Mouse (Mus musculus) lung, adult 2 months (tissue): ENCODE results near the gene Lipt1. TPM values are rescaled to one million over a fixed set of nuclear protein-coding genes. Genes with fewer than 3 reads are reported as not detected.
A peak's percentile ranks its signal among the peaks of the same experiment; 100 is the strongest.

Experiments
- DNase-seq: peaks from one replicate; pipeline ENCODE4 v3.0.0; 2022
- H3K4me1 ChIP-seq: fragments of 200-500 bp; 2 replicates; pipeline ENCODE4 v1.6.1; 2011; ENCODE audit warnings: low read length; ENCODE audit not compliant: control insufficient read depth, insufficient read depth
- H3K4me3 ChIP-seq: fragments of 200-500 bp; replicated peaks from 2 replicates; pipeline ENCODE3; 2011; ENCODE audit warnings: low read depth, mild to moderate bottlenecking, control low read depth, low read length; ENCODE audit errors: extremely low read depth
- CTCF ChIP-seq: fragments of 200-500 bp; IDR thresholded peaks from 2 replicates; pipeline ENCODE4 v1.5.1; 2011; ENCODE audit warnings: mild to moderate bottlenecking, low read length, control low read depth; ENCODE audit not compliant: insufficient read depth
- POLR2A ChIP-seq: fragments of 200-500 bp; IDR thresholded peaks from 2 replicates; pipeline ENCODE4 v1.6.1; 2011; ENCODE audit warnings: low read depth, mild to moderate bottlenecking, control low read depth, low read length, borderline replicate concordance; ENCODE audit errors: extremely low read depth
- WGBS: fragments of 180-500 bp; shearing (Covaris S2); methylation state at CpG from one replicate; pipeline ENCODE4 v1.1.7; 2018; 5-methylcytosine and 5-hydroxymethylcytosine counted together
- polyA plus RNA-seq: library from polyadenylated mRNA; depleted of rRNA; stranded (reverse); fragments of >200 nt; gene quantifications from 2 replicates; pipeline ENCODE4 v1.2.3, GENCODE M21; 2012

Lipt1 gene
- polyA plus RNA-seq, 1 experiment = 1.2 TPM

DNA sequence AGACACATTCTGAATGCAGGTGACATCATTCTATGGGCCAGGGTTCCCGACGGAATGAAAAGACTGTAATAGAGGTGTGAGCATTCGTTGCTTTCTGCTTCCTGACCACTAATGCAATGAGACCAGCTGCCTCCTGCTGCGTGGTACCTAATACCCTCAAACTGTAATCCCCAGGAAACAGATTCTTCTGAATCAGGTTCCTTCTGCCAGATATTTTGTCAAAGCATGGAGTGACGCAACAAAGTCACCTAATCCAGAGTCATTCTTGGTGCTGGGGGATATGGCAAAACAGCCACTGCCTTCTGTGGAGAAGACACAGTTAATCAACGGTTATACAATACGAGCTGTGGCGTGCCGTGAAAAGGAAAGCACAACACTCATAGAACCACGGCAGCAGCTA lies 2.9 kb upstream of the Lipt1 start:
- 52% methylated on average over 10 of the region's 10 CpGs for WGBS

DNA sequence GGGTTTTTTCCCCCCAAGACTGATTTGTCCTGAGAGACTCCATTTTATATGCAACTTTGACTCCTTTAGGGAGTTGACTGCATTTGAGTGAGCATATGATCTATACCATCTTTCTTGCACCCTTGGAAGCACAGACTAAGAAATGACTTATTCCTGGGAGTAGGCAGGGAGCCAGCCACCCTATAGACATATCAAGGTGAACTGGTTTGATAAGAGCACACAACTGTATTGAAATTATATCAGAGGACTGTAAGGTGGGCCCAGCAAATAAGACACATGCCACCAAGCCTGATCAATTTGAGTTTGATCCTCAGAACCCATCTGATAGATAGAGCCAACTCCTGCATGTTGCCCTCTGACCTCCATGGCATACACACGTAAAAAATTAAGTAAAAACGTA lies 2.2 kb upstream of the Lipt1 start:
- no peak for TF ChIP-seq POLR2A
- no peak for TF ChIP-seq CTCF
- Histone ChIP-seq H3K4me1 (peaks cover under 1% of the 10 kb centered on the region), H3K4me3 (no peak overlapping the region)
- DNase-seq = no peak
- WGBS = 53% methylated on average over 2 of the region's 2 CpGs

More for the DNA sequence above, 2.9 kb upstream of the Lipt1 start:
- TF ChIP-seq CTCF = no peak
- no peak for TF ChIP-seq POLR2A
- H3K4me3 ChIP-seq = no peak overlapping the region
- H3K4me1 ChIP-seq = peaks cover 2% of the 10 kb centered on the region
- no peak for DNase-seq

DNA sequence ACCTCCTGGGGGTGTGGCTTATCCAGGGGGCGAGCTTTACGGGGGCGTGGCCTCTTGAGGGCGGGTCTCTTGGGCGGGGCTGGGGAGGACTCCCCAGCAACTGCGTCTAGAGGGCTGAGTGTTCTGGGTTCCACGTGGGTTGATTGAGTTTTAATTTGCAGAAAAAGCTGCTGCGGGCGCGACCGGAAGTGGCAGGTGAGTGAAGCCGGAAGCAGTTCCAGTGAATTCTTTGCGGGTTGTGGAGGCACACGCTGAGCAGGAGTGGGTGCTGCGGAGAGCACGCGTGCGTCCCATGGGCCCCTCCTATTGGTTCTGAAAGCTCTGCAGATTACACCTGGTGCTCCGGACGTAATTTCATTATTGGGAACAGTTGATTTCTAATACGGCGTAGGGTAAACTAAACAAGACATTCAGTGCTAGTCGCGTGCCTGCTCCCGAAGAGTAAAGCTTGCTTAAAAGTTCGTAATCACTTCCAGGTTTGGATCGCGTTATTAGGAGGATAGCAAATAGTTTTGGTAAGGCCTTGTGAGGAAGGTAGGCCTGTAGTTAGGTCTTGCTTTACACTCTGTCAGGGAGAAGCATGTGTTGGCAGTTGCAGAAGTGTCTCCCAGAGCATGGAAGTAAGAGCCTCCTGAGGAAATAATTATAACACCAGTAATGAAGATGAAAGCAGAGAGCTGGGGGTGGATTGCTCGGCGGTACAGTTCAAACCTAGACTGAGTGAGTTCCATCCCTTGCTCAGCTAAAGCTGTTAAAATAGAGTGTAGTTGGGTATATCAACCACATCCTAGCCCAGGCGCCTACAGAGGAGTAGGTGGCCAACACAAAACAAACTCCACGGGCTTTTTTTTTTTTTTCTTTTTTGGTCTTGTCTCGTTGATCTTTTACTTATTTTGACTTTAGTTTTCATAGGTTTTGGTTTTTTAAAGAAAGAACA lies 861 bp downstream of the Lipt1 start:
- WGBS = 4% methylated on average over 33 of the region's 33 CpGs
- Histone ChIP-seq H3K4me3 (peak overlapping the region; percentile 95), H3K4me1 (no peaks in the 10 kb centered on the region; the same call in 1 of the 2 replicates)
- peak; percentile 67 for DNase-seq
- TF ChIP-seq CTCF (no peak), POLR2A (peak; percentile 29; the same call in 1 of the 2 replicates)

DNA sequence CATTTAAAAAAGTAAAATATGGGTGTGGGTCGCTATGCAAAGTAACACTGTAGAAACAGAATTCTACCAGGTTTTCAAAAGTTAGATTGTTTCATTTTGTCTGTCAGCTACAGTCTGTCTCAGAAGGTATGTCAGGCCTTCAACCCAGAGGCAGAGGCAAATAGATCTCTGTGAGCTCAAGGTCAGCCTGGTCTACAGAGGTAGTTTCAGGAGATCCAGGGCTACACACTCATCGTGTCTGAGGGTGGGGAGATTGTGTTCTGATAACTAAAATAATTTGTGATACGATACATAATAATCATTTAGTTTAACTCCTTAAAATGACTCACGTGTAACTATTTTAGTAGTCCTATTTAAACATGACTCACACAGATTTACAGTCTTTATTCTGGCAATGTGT lies 1.6 kb downstream of the Lipt1 start:
- no peak for DNase-seq
- 82% methylated on average over 4 of the region's 4 CpGs for WGBS
- no peaks in the 10 kb centered on the region; the same call in 1 of the 2 replicates for H3K4me1 ChIP-seq
- TF ChIP-seq POLR2A (no peak), CTCF (no peak)
- no peak overlapping the region for H3K4me3 ChIP-seq

DNA sequence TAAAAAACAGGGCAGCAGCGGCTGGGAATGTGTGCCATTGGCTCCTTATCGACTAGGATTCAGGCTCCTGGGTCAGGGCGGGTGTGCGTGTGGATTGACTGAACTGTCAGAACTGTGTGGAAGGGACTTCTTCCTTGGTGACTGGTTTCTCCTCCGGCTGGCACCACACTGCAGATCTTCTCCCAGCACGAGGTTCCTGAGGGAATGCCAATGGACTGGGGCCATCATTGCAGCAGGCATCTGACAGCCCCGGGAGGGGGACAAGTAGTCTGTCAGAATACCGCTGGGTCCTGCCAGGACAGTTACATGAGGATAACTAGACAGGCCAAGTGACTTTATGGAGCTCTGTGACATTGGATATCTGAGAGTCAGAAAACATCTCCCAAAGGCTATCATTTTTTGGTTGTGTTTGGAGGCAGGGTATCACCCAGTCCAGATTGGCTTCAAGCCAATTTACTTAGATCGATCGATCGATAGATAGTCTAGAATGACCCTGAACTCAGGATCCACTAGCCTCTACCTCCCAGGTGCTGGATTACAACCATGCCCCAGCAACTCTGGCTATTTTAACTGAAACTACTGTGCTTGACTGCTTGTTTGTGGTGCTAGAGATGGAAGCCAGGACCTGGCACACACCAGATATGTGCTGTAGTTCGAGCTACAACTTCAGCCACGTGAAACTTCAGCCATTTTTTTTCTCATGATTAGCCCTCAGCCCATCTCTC lies 6.4 kb downstream of the Lipt1 start:
- no peak for DNase-seq
- Histone ChIP-seq H3K4me1 (no peaks in the 10 kb centered on the region), H3K4me3 (no peak overlapping the region)
- no peak for TF ChIP-seq POLR2A
- TF ChIP-seq CTCF = no peak
- 91% methylated on average over 13 of the region's 13 CpGs for WGBS

DNA sequence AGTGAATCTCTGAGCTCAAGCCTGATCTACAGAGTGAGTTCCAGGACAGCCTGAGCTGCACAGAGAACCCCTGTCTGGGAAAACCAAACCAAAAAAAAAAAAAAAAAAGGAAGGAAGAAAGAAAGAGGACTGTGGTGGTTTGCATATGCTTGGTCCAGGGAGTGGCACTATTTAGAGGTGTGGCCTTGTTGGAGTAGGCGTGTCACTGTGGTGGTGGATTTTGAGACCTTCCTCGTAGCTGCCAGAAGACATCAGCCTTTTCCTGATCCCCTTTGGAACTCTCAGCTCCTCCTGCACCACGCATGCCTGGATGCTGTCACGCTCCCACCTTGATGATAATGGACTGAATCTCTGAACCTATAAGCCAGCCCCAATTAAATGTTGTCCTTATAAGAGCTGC lies 11.9 kb downstream of the Lipt1 start:
- TF ChIP-seq CTCF (no peak), POLR2A (no peak)
- no peaks in the 10 kb centered on the region for H3K4me1 ChIP-seq
- 85% methylated on average over 4 of the region's 4 CpGs for WGBS
- no peak for DNase-seq
- H3K4me3 ChIP-seq = no peak overlapping the region

DNA sequence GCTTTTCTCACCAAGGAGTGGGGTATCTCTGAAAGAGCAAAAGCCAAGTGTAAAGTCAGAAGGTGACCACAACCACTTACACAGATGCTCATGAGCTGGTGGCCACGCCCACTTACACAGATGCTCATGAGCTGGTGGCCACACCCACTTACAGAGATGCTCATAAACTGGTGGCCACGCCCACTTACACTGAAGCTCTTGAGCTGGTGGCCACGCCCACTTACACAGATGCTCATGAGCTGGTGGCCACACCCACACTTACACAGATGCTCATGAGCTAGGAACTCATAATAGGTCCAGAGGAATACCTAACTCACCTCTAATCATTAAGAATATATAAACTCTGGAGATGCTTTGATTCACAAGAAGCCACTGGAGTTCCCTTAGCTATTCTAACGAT lies 12.9 kb downstream of the Lipt1 start:
- Histone ChIP-seq H3K4me3 (no peak overlapping the region), H3K4me1 (peaks cover 4% of the 10 kb centered on the region; the same call in 1 of the 2 replicates)
- TF ChIP-seq POLR2A (no peak), CTCF (no peak)
- DNase-seq = no peak
- 75% methylated on average over 4 of the region's 4 CpGs for WGBS

DNA sequence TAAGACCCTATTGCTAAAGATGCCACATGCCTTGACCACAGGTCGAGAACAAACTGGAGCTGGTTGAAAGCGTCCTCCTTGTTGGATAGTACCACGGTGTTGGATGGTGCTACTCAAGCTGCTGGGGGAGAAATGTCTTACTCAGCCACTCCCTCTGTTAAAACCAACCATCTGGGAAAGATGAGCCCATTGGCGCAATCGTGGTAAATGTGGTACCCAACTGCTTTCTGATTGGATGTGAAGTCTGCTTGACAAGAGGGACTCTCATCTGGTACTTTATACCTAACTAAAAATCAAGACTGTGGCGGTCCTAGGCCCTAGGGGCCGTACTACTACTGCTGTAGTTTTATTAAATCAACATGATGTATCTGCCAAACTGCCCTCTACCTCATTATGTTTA lies 17.7 kb downstream of the Lipt1 start:
- 85% methylated on average over 7 of the region's 7 CpGs for WGBS
- H3K4me1 ChIP-seq = peaks cover 9% of the 10 kb centered on the region
- H3K4me3 ChIP-seq = peak overlapping the region; percentile 85
- DNase-seq = no peak
- TF ChIP-seq CTCF (no peak), POLR2A (no peak)

DNA sequence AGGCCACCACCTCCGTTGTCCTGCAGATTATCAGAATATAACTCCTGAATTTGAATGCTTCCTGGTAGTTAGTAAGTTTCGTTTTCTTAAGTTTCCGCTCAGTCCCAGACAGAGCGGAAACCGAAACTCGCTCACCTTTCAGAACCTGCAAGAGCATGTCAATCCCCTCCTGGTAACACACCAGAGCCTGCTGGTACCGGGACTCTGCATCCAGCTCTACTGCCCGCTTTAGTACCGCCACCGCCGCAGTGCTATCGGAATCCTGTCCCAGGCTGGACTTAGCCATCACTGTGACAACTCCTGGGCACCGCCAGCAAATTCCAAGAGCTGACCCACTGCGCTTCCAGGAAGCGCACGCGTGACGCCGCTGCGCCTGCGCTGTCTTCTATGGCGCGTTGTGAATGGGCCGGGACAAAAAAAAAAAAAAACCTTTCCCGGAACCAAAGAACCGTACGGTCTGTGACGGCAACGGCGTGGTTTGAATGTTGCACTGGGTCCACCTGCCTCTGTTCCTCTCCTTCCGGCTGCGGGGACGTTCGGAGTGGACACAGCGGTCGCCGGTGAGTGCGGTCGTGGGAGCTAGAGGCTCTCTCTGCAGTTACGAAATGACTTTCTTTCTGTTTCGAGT lies 18.6 kb downstream of the Lipt1 start, which contains the start of the genes Mitd1 and Mrpl30:
Gene Mitd1 (minus strand): TSS at position 387 of the 628 bp plus-strand sequence.
Gene Mrpl30 (plus strand): TSS at position 453 of the 628 bp plus-strand sequence.
- DNase-seq = peak; percentile 88
- Histone ChIP-seq H3K4me3 (peak within 1 kb of the TSS; percentile 85), H3K4me1 (peaks cover 9% of the 10 kb centered on the region)
- TF ChIP-seq CTCF = no peak
- TF ChIP-seq POLR2A = peak; percentile 89
- WGBS = under 1% methylated on average over 41 of the region's 41 CpGs
